Mouse (Mus musculus) cerebellum, postnatal 4 days (tissue): Measurements from ENCODE around the gene Nf2.

Experiments used
- DNase-seq, 2 experiments: peaks; one replicate each; pipeline ENCODE4 v3.0.0; 2022; ENCODE audit warnings: low spot score in 2 of 2, mixed read lengths in 1 of 2

Gene Nf2

GRCm38 (mm10) chr11:4746733-4747132 lies 102.6 kb downstream of the Nf2 start, which contains the start of gene Cabp7:
TSS of gene Cabp7 (minus strand) at chr11:4746778.
- DNase-seq: no peak

GRCm38 (mm10) chr11:4745969-4746368 lies 103.4 kb downstream of the Nf2 start:
- DNase-seq: no peak

GRCm38 (mm10) chr11:4744691-4745090 lies 104.6 kb downstream of the Nf2 start:
- no peak for DNase-seq

GRCm38 (mm10) chr11:4740785-4741184 lies 108.6 kb downstream of the Nf2 start:
- no peak for DNase-seq

- DNase-seq: no peak
Measured at GRCm38 (mm10) chr11:4738719-4739118, 110.6 kb downstream of the Nf2 start.

- DNase-seq: peak in 1 of 2 experiments; percentile 64
Measured at GRCm38 (mm10) chr11:4737682-4738081, 111.7 kb downstream of the Nf2 start.

- DNase-seq: no peak
Measured at GRCm38 (mm10) chr11:4736355-4736754, 113.0 kb downstream of the Nf2 start.

- no peak for DNase-seq
Measured at GRCm38 (mm10) chr11:4734179-4734578, 115.2 kb downstream of the Nf2 start.

GRCm38 (mm10) chr11:4731781-4732180 lies 117.6 kb downstream of the Nf2 start:
- no peak for DNase-seq

- no peak for DNase-seq
Measured at GRCm38 (mm10) chr11:4730913-4731312, 118.4 kb downstream of the Nf2 start.

- no peak for DNase-seq
Measured at GRCm38 (mm10) chr11:4730096-4730495, 119.2 kb downstream of the Nf2 start.

GRCm38 (mm10) chr11:4729603-4730002 lies 119.7 kb downstream of the Nf2 start:
- no peak for DNase-seq

GRCm38 (mm10) chr11:4721728-4722127 lies 127.6 kb downstream of the Nf2 start:
- DNase-seq: no peak

GRCm38 (mm10) chr11:4720900-4721580 lies 128.3 kb downstream of the Nf2 start:
- no peak for DNase-seq

GRCm38 (mm10) chr11:4720393-4720792 lies 128.9 kb downstream of the Nf2 start:
- DNase-seq: no peak

- no peak for DNase-seq
Measured at GRCm38 (mm10) chr11:4719961-4720360, 129.4 kb downstream of the Nf2 start.

- DNase-seq: no peak
Measured at GRCm38 (mm10) chr11:4718548-4718947, 130.8 kb downstream of the Nf2 start.

- DNase-seq: no peak
Measured at GRCm38 (mm10) chr11:4716530-4717236, 132.7 kb downstream of the Nf2 start.
